Mouse (Mus musculus) midbrain, embryonic 13.5 days (tissue): ENCODE measurements at regions not wholly inside any gene's neighbourhood (a gene's known extent, or its start where the extent isn't known, plus 50 kb on each side); places are given as distances from the start of the nearest gene placed in this dataset.

Experiments used
- ATAC-seq: fragments of 200-750 bp; cut with Nextera tagmentation; 2 replicates; pipeline ENCODE4 v1.8.0; 2017; ENCODE audit warnings: mild to moderate bottlenecking, moderate TSS enrichment, moderate library complexity
- H3K27ac ChIP-seq: fragments of 300-500 bp; sonication (generic); 2 replicates; pipeline ENCODE4 v1.5.1; 2015; ENCODE audit warnings: inconsistent platforms, mild to moderate bottlenecking, moderate library complexity
- H3K27me3 ChIP-seq: fragments of 300-500 bp; sonication (generic); 2 replicates; pipeline ENCODE4 v1.6.1; 2015; ENCODE audit warnings: mild to moderate bottlenecking, inconsistent platforms
- H3K36me3 ChIP-seq: fragments of 300-500 bp; sonication (generic); 2 replicates; pipeline ENCODE4 v1.6.1; 2015; ENCODE audit warnings: mild to moderate bottlenecking, inconsistent platforms
- H3K4me1 ChIP-seq: fragments of 300-500 bp; sonication (generic); replicated peaks from 2 replicates; pipeline ENCODE4 v1.6.1; 2015; ENCODE audit warnings: inconsistent platforms
- H3K4me2 ChIP-seq: fragments of 300-500 bp; sonication (generic); replicated peaks from 2 replicates; pipeline ENCODE4 v1.6.1; 2015; ENCODE audit warnings: moderate library complexity, mild to moderate bottlenecking, inconsistent platforms
- H3K4me3 ChIP-seq: fragments of 300-500 bp; sonication (generic); replicated peaks from 2 replicates; pipeline ENCODE4 v1.5.1; 2015; ENCODE audit warnings: mild to moderate bottlenecking, inconsistent platforms
- H3K9ac ChIP-seq: fragments of 300-500 bp; sonication (generic); replicated peaks from 2 replicates; pipeline ENCODE4 v1.6.1; 2015; ENCODE audit warnings: mild to moderate bottlenecking, inconsistent platforms
- H3K9me3 ChIP-seq: fragments of 300-500 bp; sonication (generic); 2 replicates; pipeline ENCODE4 v1.6.1; 2016; ENCODE audit warnings: mild to moderate bottlenecking, inconsistent platforms
- WGBS: fragments of 180-500 bp; shearing (Covaris S2); methylation state at CpG from one replicate; pipeline ENCODE4 v1.1.7; 2015; 5-methylcytosine and 5-hydroxymethylcytosine counted together

GRCm38 (mm10) chr17:51382552-51382951, 203.4 kb upstream of the Tbc1d5 start:
- H3K9ac ChIP-seq = no peak overlapping the region
- no peak overlapping the region for H3K27ac ChIP-seq
- H3K4me2 ChIP-seq = no peak overlapping the region
- no peaks in the 10 kb centered on the region for H3K9me3 ChIP-seq
- WGBS = 84% methylated on average over 6 of the region's 6 CpGs
- no peak overlapping the region for H3K4me3 ChIP-seq
- ATAC-seq = no peak
- no peaks in the 10 kb centered on the region for H3K27me3 ChIP-seq
- no peaks in the 10 kb centered on the region for H3K36me3 ChIP-seq
- no peaks in the 10 kb centered on the region for H3K4me1 ChIP-seq

DNA sequence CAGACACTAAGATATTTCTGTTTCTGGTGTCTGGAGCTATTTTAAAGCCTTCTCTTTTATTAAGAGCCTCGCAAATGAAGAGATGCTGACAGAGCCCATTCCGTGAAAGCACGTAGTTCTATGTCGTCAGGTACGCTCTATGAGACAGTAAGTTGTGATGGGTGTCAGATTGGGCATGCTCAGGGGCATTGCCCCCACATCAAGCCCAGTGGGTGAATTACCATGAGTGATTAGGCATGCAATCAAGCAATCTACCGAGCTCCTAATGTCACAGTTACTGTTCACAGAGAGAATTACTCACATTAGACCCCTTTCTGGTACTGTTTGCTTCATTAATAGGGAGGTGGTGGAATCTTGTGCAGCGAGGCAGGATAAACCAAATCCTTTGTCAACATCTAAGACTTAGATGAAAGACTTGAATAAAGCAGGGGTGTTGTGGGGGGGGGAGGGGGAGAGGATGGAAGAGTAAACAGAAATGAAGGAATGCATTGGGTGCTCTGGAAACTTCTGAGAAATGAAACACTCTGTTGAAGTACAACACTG, 192.9 kb upstream of the Tbc1d5 start:
- Histone ChIP-seq H3K4me1 (peaks cover 14% of the 10 kb centered on the region), H3K27ac (no peak overlapping the region), H3K9me3 (no peaks in the 10 kb centered on the region), H3K27me3 (no peaks in the 10 kb centered on the region), H3K9ac (no peak overlapping the region), H3K4me3 (no peak overlapping the region), H3K4me2 (no peak overlapping the region), H3K36me3 (no peaks in the 10 kb centered on the region)
- 40% methylated on average over 7 of the region's 7 CpGs for WGBS
- 0 out of 2 replicates have a peak, but pooled peaks have one; percentile 43 for ATAC-seq

- WGBS = 59% methylated on average over 7 of the region's 7 CpGs
- Histone ChIP-seq H3K9me3 (no peaks in the 10 kb centered on the region), H3K9ac (no peak overlapping the region), H3K4me1 (peaks cover 14% of the 10 kb centered on the region), H3K36me3 (no peaks in the 10 kb centered on the region), H3K27ac (0 out of 2 replicates have a peak overlapping the region, but pooled peaks have one; percentile 1), H3K27me3 (no peaks in the 10 kb centered on the region), H3K4me3 (no peak overlapping the region), H3K4me2 (no peak overlapping the region)
- peak; percentile 77 for ATAC-seq
These were observed 191.8 kb upstream of the Tbc1d5 start for GRCm38 (mm10) chr17:51370990-51371389.

DNA sequence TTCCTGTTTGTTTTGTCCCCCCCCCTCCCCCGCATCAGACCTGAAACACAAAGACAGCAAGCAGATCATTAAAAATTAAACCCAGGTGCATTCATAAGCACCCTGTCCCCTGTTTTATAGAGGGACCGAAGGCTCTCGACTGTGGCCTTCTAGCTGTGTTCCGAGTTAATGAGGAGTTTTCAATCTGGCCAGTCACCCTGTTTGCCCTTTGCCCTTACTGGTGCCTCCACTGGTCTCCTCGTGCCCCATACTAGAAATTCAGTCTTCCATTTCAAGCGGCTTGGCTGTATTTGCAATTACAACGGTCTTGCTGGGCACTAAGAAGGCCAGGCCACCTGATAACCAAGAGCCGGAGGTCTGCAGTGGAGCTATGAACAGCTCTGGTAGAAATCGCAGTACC, 190.9 kb upstream of the Tbc1d5 start:
- no peak overlapping the region for H3K4me3 ChIP-seq
- 56% methylated on average over 9 of the region's 9 CpGs for WGBS
- H3K9me3 ChIP-seq = no peaks in the 10 kb centered on the region
- peaks cover 14% of the 10 kb centered on the region for H3K4me1 ChIP-seq
- H3K4me2 ChIP-seq = no peak overlapping the region
- H3K9ac ChIP-seq = no peak overlapping the region
- no peaks in the 10 kb centered on the region for H3K27me3 ChIP-seq
- no peak overlapping the region for H3K27ac ChIP-seq
- no peaks in the 10 kb centered on the region for H3K36me3 ChIP-seq
- no peak for ATAC-seq

DNA sequence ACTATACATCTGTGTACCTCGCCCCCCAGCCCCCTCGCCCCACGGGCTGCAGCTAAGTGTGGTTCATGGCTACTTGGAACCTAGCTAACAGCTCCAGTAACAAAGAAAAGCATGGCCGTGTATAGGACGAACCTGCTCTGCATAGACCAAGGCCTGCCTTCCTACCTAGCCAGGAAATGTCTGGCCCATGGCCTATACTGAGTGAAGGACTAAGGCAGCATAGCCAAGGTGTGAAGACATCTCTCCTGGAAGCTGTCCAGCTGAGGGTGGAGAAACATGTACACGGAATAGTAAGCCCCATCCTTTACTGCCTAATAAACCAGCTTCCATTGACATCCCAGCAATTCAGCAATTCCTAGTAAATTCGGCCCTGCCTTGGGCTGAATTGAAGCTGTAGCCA, 183.6 kb upstream of the Tbc1d5 start:
- H3K9me3 ChIP-seq = no peaks in the 10 kb centered on the region
- 92% methylated on average over 7 of the region's 7 CpGs for WGBS
- no peak overlapping the region for H3K4me3 ChIP-seq
- H3K4me2 ChIP-seq = no peak overlapping the region
- H3K27me3 ChIP-seq = no peaks in the 10 kb centered on the region
- ATAC-seq = no peak
- peaks cover 11% of the 10 kb centered on the region for H3K4me1 ChIP-seq
- H3K9ac ChIP-seq = no peak overlapping the region
- H3K36me3 ChIP-seq = no peaks in the 10 kb centered on the region
- H3K27ac ChIP-seq = no peak overlapping the region

DNA sequence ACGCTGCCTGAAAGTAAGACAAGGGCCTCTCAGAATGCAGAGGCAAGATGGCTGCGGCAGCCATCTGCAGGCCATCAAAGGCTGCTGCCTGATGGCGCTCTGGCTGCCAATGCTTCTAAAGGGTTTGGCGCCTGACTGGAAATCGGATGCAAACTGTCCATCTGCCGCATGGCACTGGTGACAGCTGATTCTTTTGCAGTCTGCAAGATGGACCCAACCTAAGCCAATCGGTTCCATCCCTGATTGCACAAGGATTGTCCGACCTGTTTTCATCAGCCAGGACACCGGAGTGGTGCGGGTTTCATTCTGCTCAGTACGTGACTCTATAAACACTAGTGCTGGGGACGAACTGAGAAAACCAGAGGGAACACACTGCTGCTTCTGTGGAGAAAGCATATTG, 183.1 kb upstream of the Tbc1d5 start:
- ATAC-seq = no peak
- no peaks in the 10 kb centered on the region for H3K9me3 ChIP-seq
- H3K36me3 ChIP-seq = no peaks in the 10 kb centered on the region
- 93% methylated on average over 12 of the region's 12 CpGs for WGBS
- H3K4me2 ChIP-seq = no peak overlapping the region
- H3K27me3 ChIP-seq = no peaks in the 10 kb centered on the region
- no peak overlapping the region for H3K27ac ChIP-seq
- H3K4me3 ChIP-seq = no peak overlapping the region
- peaks cover 11% of the 10 kb centered on the region for H3K4me1 ChIP-seq
- no peak overlapping the region for H3K9ac ChIP-seq

- 0 out of 2 replicates have a peak overlapping the region, but pooled peaks have one; percentile 10 for H3K27ac ChIP-seq
- H3K4me2 ChIP-seq = no peak overlapping the region
- H3K4me1 ChIP-seq = peaks cover 11% of the 10 kb centered on the region
- H3K27me3 ChIP-seq = no peaks in the 10 kb centered on the region
- H3K36me3 ChIP-seq = no peaks in the 10 kb centered on the region
- H3K9ac ChIP-seq = no peak overlapping the region
- WGBS = 20% methylated on average over 4 of the region's 4 CpGs
- no peak overlapping the region for H3K4me3 ChIP-seq
- ATAC-seq = peak; percentile 92
- no peaks in the 10 kb centered on the region for H3K9me3 ChIP-seq
These were observed 179.2 kb upstream of the Tbc1d5 start for GRCm38 (mm10) chr17:51358362-51358739.

DNA sequence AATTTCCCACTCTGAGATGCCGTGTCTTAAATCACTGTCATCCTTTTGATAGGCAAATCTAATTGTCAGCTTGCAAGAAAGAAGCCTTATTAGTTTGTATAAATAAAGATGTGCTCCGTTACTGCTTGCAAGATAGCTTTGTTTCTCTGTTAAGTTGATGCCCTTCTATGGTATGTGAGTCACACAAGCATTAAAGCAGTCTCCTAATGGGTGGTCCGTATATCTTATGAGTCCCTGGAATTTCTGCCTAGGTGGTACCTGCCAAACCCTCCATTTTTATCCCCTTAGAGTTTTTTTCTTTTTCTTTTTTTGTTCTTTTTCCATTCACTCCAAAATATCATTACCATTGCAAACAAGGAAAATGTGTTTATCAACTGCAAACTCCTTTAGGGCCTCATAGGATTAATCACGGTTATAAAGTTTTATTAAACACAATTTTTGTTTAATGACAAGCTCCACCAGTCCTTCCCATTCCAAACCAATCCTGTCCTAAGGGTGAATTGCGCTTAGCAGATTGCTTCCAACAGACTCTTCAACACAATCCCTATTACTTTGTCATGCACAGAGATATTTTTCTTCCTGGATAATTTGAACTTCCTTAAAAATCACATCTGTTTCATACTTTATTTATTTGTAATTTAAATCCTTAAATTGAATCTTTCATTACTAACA, 178.7 kb upstream of the Tbc1d5 start:
- no peaks in the 10 kb centered on the region for H3K36me3 ChIP-seq
- no peak overlapping the region for H3K9ac ChIP-seq
- H3K27me3 ChIP-seq = no peaks in the 10 kb centered on the region
- peak; percentile 59; the same call in 1 of the 2 replicates for ATAC-seq
- H3K4me3 ChIP-seq = no peak overlapping the region
- no peak overlapping the region for H3K4me2 ChIP-seq
- H3K4me1 ChIP-seq = peaks cover 11% of the 10 kb centered on the region
- H3K9me3 ChIP-seq = no peaks in the 10 kb centered on the region
- WGBS = 61% methylated on average over 5 of the region's 5 CpGs
- no peak overlapping the region for H3K27ac ChIP-seq

- Histone ChIP-seq H3K4me3 (no peak overlapping the region), H3K9ac (no peak overlapping the region), H3K27ac (no peak overlapping the region), H3K27me3 (no peaks in the 10 kb centered on the region), H3K4me2 (no peak overlapping the region), H3K4me1 (peaks cover 11% of the 10 kb centered on the region), H3K36me3 (no peaks in the 10 kb centered on the region), H3K9me3 (no peaks in the 10 kb centered on the region)
- WGBS = 82% methylated on average over 8 of the region's 8 CpGs
- ATAC-seq = no peak
These were observed 177.3 kb upstream of the Tbc1d5 start for GRCm38 (mm10) chr17:51356447-51356846.

GRCm38 (mm10) chr17:51321868-51322267, 142.7 kb upstream of the Tbc1d5 start:
- no peak overlapping the region for H3K9ac ChIP-seq
- H3K27me3 ChIP-seq = no peaks in the 10 kb centered on the region
- H3K4me1 ChIP-seq = no peaks in the 10 kb centered on the region
- no peak overlapping the region for H3K4me3 ChIP-seq
- no peaks in the 10 kb centered on the region for H3K9me3 ChIP-seq
- 84% methylated on average over 7 of the region's 7 CpGs for WGBS
- no peak for ATAC-seq
- H3K36me3 ChIP-seq = no peaks in the 10 kb centered on the region
- H3K27ac ChIP-seq = no peak overlapping the region
- H3K4me2 ChIP-seq = no peak overlapping the region

DNA sequence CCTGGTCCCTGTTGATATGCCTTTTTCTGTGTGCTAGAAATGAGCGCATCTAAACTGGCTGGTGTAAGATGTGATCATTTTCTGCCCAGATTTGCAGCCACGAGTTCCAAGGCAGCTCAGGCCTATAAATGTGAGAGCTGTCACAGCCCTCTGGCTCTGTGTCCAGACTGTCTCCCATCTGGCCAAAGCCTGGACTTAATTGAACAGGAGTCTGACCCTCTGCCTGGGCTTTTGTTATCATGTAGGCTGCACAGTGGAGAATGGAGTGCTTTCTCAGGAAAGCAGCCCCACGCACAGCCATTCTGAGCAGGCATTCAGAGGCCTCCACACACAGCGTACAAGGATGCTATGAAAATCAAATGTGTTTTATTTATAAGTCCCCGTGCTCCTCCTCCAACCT, 141.9 kb upstream of the Tbc1d5 start:
- H3K9ac ChIP-seq = no peak overlapping the region
- H3K4me3 ChIP-seq = no peak overlapping the region
- H3K4me1 ChIP-seq = no peaks in the 10 kb centered on the region
- no peaks in the 10 kb centered on the region for H3K9me3 ChIP-seq
- no peak overlapping the region for H3K4me2 ChIP-seq
- no peak overlapping the region for H3K27ac ChIP-seq
- H3K27me3 ChIP-seq = no peaks in the 10 kb centered on the region
- no peaks in the 10 kb centered on the region for H3K36me3 ChIP-seq
- ATAC-seq = peak; percentile 67
- WGBS = 65% methylated on average over 5 of the region's 5 CpGs

DNA sequence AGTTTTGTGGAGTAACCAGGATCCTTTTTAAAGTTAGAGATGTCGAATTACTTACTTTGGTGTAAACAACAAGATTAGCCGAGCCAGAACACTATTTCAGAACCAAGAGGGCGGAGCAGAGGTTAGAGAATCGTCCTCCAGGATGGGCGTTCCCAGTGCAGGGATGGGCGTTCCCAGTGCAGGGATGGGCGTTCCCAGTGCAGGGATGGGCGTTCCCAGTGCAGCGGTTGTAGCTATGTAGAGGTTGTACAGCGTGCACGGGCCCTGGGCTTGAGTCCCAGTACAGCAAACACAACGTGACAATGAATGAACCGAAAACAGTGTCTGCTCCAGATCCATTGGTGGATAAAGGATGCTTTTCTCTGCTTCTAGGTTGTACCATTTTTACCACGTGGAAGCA, 125.8 kb upstream of the Tbc1d5 start:
- WGBS = 47% methylated on average over 14 of the region's 14 CpGs
- Histone ChIP-seq H3K27ac (no peak overlapping the region), H3K27me3 (no peaks in the 10 kb centered on the region), H3K9me3 (no peaks in the 10 kb centered on the region), H3K4me1 (no peaks in the 10 kb centered on the region), H3K36me3 (no peaks in the 10 kb centered on the region), H3K4me2 (no peak overlapping the region), H3K4me3 (no peak overlapping the region), H3K9ac (no peak overlapping the region)
- ATAC-seq = no peak

- WGBS = 83% methylated on average over 1 of the region's 1 CpGs
- Histone ChIP-seq H3K4me3 (no peak overlapping the region), H3K27me3 (no peaks in the 10 kb centered on the region), H3K4me2 (no peak overlapping the region), H3K9ac (no peak overlapping the region), H3K27ac (no peak overlapping the region), H3K36me3 (no peaks in the 10 kb centered on the region), H3K4me1 (no peaks in the 10 kb centered on the region), H3K9me3 (no peaks in the 10 kb centered on the region)
- no peak for ATAC-seq
These were observed 111.6 kb upstream of the Tbc1d5 start for GRCm38 (mm10) chr17:51290741-51291140.
